Mouse (Mus musculus): Measurements from ENCODE around the gene Hist1h4h. TPM values are rescaled to one million over a fixed set of nuclear protein-coding genes. Genes with fewer than 3 reads are reported as not detected.
"Not testable (repeated sequence)": the region's sequence is repeated elsewhere in the genome, so short reads cannot be mapped to it uniquely, and the experiment has no call there.

The Hist1h4h gene
- polyA plus RNA-seq, 1 experiment from 2014 or later, result 7.1 TPM

- Histone ChIP-seq H3K9ac (ENCODE audit: low read length) (peak overlapping the region; percentile 62), H3K27ac (ENCODE audit: low read depth, low read length) (peak overlapping the region; percentile 92), H3K4me3 (ENCODE audit: low read depth, low read length) (peak overlapping the region; percentile 41), H3K4me2 (ENCODE audit: low read length) (peak overlapping the region; percentile 81)
- ATAC-seq, result peak; percentile 35; the same call in 1 of the 2 replicates
- WGBS, result under 1% methylated on average over 11 of the region's 14 CpGs
- H3K4me1 ChIP-seq (ENCODE audit: control insufficient read depth, insufficient read depth, low read length); H3K36me3 ChIP-seq (ENCODE audit: control insufficient read depth, insufficient read depth, low read length); DNase-seq (ENCODE audit: low spot score); H3K9me3 ChIP-seq (replicated peaks; ENCODE audit: control insufficient read depth, low read length); H3K27me3 ChIP-seq (replicated peaks; ENCODE audit: control insufficient read depth, insufficient read depth, low read length): not testable (repeated sequence)
These were observed 13.9 kb downstream of the Hist1h4h start for GRCm38 (mm10) chr13:23544787-23545120.

GRCm38 (mm10) chr13:23546694-23547093, 15.8 kb downstream of the Hist1h4h start:
- no peaks in the 10 kb centered on the region for H3K36me3 ChIP-seq (ENCODE audit: control insufficient read depth, insufficient read depth, low read length)
- H3K4me3 ChIP-seq (ENCODE audit: low read depth, low read length), result no peak overlapping the region
- WGBS, result 78% methylated on average over 5 of the region's 5 CpGs
- no peak overlapping the region for H3K4me2 ChIP-seq (ENCODE audit: low read length)
- H3K9ac ChIP-seq (ENCODE audit: low read length), result no peak overlapping the region
- ATAC-seq (no peak), DNase-seq (ENCODE audit: low spot score) (no peak)
- no peak overlapping the region for H3K27ac ChIP-seq (ENCODE audit: low read depth, low read length)
- H3K27me3 ChIP-seq (replicated peaks; ENCODE audit: control insufficient read depth, insufficient read depth, low read length), result no peaks in the 10 kb centered on the region
- H3K9me3 ChIP-seq (replicated peaks; ENCODE audit: control insufficient read depth, low read length), result no peaks in the 10 kb centered on the region
- peaks cover 4% of the 10 kb centered on the region; the same call in 1 of the 2 replicates for H3K4me1 ChIP-seq (ENCODE audit: control insufficient read depth, insufficient read depth, low read length)

- peak overlapping the region; percentile 54 for H3K4me2 ChIP-seq (ENCODE audit: low read length)
- peak overlapping the region; percentile 83 for H3K27ac ChIP-seq (ENCODE audit: low read depth, low read length)
- no peaks in the 10 kb centered on the region for H3K9me3 ChIP-seq (replicated peaks; ENCODE audit: control insufficient read depth, low read length)
- no peak for DNase-seq (ENCODE audit: low spot score)
- 7% methylated on average over 3 of the region's 3 CpGs for WGBS
- no peak for ATAC-seq
- no peaks in the 10 kb centered on the region for H3K36me3 ChIP-seq (ENCODE audit: control insufficient read depth, insufficient read depth, low read length)
- H3K4me1 ChIP-seq (ENCODE audit: control insufficient read depth, insufficient read depth, low read length), result peaks cover 6% of the 10 kb centered on the region; the same call in 1 of the 2 replicates
- no peaks in the 10 kb centered on the region for H3K27me3 ChIP-seq (replicated peaks; ENCODE audit: control insufficient read depth, insufficient read depth, low read length)
- H3K4me3 ChIP-seq (ENCODE audit: low read depth, low read length), result peak overlapping the region; percentile 37
- H3K9ac ChIP-seq (ENCODE audit: low read length), result peak overlapping the region; percentile 60
These were observed 19.9 kb downstream of the Hist1h4h start for GRCm38 (mm10) chr13:23550761-23551145.

- H3K9me3 ChIP-seq (replicated peaks; ENCODE audit: control insufficient read depth, low read length); H3K36me3 ChIP-seq (ENCODE audit: control insufficient read depth, insufficient read depth, low read length); H3K4me1 ChIP-seq (ENCODE audit: control insufficient read depth, insufficient read depth, low read length); H3K27me3 ChIP-seq (replicated peaks; ENCODE audit: control insufficient read depth, insufficient read depth, low read length): not testable (repeated sequence)
- peak within 1 kb of the TSS; percentile 60 for H3K9ac ChIP-seq (ENCODE audit: low read length)
- ATAC-seq (peak; percentile 87), DNase-seq (ENCODE audit: low spot score) (peak; percentile 97)
- H3K4me2 ChIP-seq (ENCODE audit: low read length), result peak within 1 kb of the TSS; percentile 54
- H3K4me3 ChIP-seq (ENCODE audit: low read depth, low read length), result peak within 1 kb of the TSS; percentile 37
- under 1% methylated on average over 47 of the region's 47 CpGs for WGBS
- H3K27ac ChIP-seq (ENCODE audit: low read depth, low read length), result peak within 1 kb of the TSS; percentile 83
These were observed 20.4 kb downstream of the Hist1h4h start, which contains the start of gene Hist1h4f for GRCm38 (mm10) chr13:23551146-23551834. TSS of gene Hist1h4f (minus strand) at chr13:23551648.

- ATAC-seq (no peak), DNase-seq (ENCODE audit: low spot score) (no peak)
- 51% methylated on average over 8 of the region's 8 CpGs for WGBS
- H3K36me3 ChIP-seq (ENCODE audit: control insufficient read depth, insufficient read depth, low read length), result no peaks in the 10 kb centered on the region
- peak overlapping the region; percentile 60; the same call in 1 of the 2 replicates for H3K9ac ChIP-seq (ENCODE audit: low read length)
- H3K4me1 ChIP-seq (ENCODE audit: control insufficient read depth, insufficient read depth, low read length), result peaks cover 12% of the 10 kb centered on the region; the same call in 1 of the 2 replicates
- H3K4me3 ChIP-seq (ENCODE audit: low read depth, low read length), result peak overlapping the region; percentile 37
- no peaks in the 10 kb centered on the region for H3K27me3 ChIP-seq (replicated peaks; ENCODE audit: control insufficient read depth, insufficient read depth, low read length)
- peak overlapping the region; percentile 83 for H3K27ac ChIP-seq (ENCODE audit: low read depth, low read length)
- peak overlapping the region; percentile 54 for H3K4me2 ChIP-seq (ENCODE audit: low read length)
- H3K9me3 ChIP-seq (replicated peaks; ENCODE audit: control insufficient read depth, low read length), result no peaks in the 10 kb centered on the region
These were observed 21.4 kb downstream of the Hist1h4h start for GRCm38 (mm10) chr13:23551931-23552914.

- Histone ChIP-seq H3K4me3 (ENCODE audit: low read depth, low read length) (peak within 1 kb of the TSS; percentile 37; the same call in 1 of the 2 replicates), H3K4me1 (ENCODE audit: control insufficient read depth, insufficient read depth, low read length) (peaks cover 12% of the 10 kb centered on the region; the same call in 1 of the 2 replicates), H3K4me2 (ENCODE audit: low read length) (peak within 1 kb of the TSS; percentile 94), H3K36me3 (ENCODE audit: control insufficient read depth, insufficient read depth, low read length) (no peaks in the 10 kb centered on the region), H3K27me3 (replicated peaks; ENCODE audit: control insufficient read depth, insufficient read depth, low read length) (no peaks in the 10 kb centered on the region), H3K9me3 (replicated peaks; ENCODE audit: control insufficient read depth, low read length) (no peaks in the 10 kb centered on the region), H3K27ac (ENCODE audit: low read depth, low read length) (peak within 1 kb of the TSS; percentile 95), H3K9ac (ENCODE audit: low read length) (no peak within 1 kb of the TSS; the same call in 1 of the 2 replicates)
- DNase-seq (ENCODE audit: low spot score) (no peak), ATAC-seq (no peak)
These were observed 22.1 kb downstream of the Hist1h4h start, which contains the start of gene Hist1h1d for GRCm38 (mm10) chr13:23552962-23553361. TSS of gene Hist1h1d (plus strand) at chr13:23553262.

- no peak for DNase-seq (ENCODE audit: low spot score)
- Histone ChIP-seq H3K4me3 (ENCODE audit: low read depth, low read length) (peak overlapping the region; percentile 53; the same call in 1 of the 2 replicates), H3K4me1 (ENCODE audit: control insufficient read depth, insufficient read depth, low read length) (peaks cover 12% of the 10 kb centered on the region; the same call in 1 of the 2 replicates), H3K9me3 (replicated peaks; ENCODE audit: control insufficient read depth, low read length) (no peaks in the 10 kb centered on the region), H3K27me3 (replicated peaks; ENCODE audit: control insufficient read depth, insufficient read depth, low read length) (no peaks in the 10 kb centered on the region), H3K27ac (ENCODE audit: low read depth, low read length) (peak overlapping the region; percentile 95), H3K4me2 (ENCODE audit: low read length) (peak overlapping the region; percentile 94), H3K9ac (ENCODE audit: low read length) (peak overlapping the region; percentile 88), H3K36me3 (ENCODE audit: control insufficient read depth, insufficient read depth, low read length) (no peaks in the 10 kb centered on the region)
- ATAC-seq, result no peak
- 22% methylated on average over 9 of the region's 9 CpGs for WGBS
These were observed 23.5 kb downstream of the Hist1h4h start for GRCm38 (mm10) chr13:23554393-23554792.

GRCm38 (mm10) chr13:23554925-23555838, 24.3 kb downstream of the Hist1h4h start:
- Histone ChIP-seq H3K4me3 (ENCODE audit: low read depth, low read length) (peak overlapping the region; percentile 53), H3K9ac (ENCODE audit: low read length) (peak overlapping the region; percentile 88), H3K4me1 (ENCODE audit: control insufficient read depth, insufficient read depth, low read length) (peaks cover 12% of the 10 kb centered on the region; the same call in 1 of the 2 replicates), H3K27me3 (replicated peaks; ENCODE audit: control insufficient read depth, insufficient read depth, low read length) (no peaks in the 10 kb centered on the region), H3K9me3 (replicated peaks; ENCODE audit: control insufficient read depth, low read length) (no peaks in the 10 kb centered on the region), H3K4me2 (ENCODE audit: low read length) (peak overlapping the region; percentile 94), H3K36me3 (ENCODE audit: control insufficient read depth, insufficient read depth, low read length) (no peaks in the 10 kb centered on the region), H3K27ac (ENCODE audit: low read depth, low read length) (peak overlapping the region; percentile 95)
- under 1% methylated on average over 52 of the region's 54 CpGs for WGBS
- ATAC-seq, result peak; percentile 86
- peak; percentile 94 for DNase-seq (ENCODE audit: low spot score)

Measured in forebrain, embryonic 14.5 days (tissue).